Mouse (Mus musculus) left cerebral cortex, postnatal 4 days (tissue): ENCODE results near the gene Sv2c. TPM values are rescaled to one million over a fixed set of nuclear protein-coding genes. Genes with fewer than 3 reads are reported as not detected.
A peak's percentile ranks its signal among the peaks of the same experiment; 100 is the strongest.
"Not testable (repeated sequence)": the region's sequence is repeated elsewhere in the genome, so short reads cannot be mapped to it uniquely, and the experiment has no call there.

Experiments used
- DNase-seq: peaks from one replicate; pipeline ENCODE4 v3.0.0-alpha.2; 2022
- intact Hi-C: fragments of 180-260 bp; cut with DNase I; formaldehyde crosslinking; loops from one replicate; pipeline ENCODE4 v1.15.1; 2025
- total RNA-seq, 2 experiments: library from RNA; stranded (reverse); gene quantifications; 2 replicates each; pipeline ENCODE4 v1.2.3; 2021

Gene Sv2c
- total RNA-seq, 2 experiments from 2014 or later = 13.2 to 18.5 TPM

- intact Hi-C loops, DNase-seq: not testable (repeated sequence)
Observed at GRCm38 (mm10) chr13:96081276-96081675, 51.1 kb downstream of the Sv2c start, which contains the start of gene Gm20075. Gm20075 (minus strand) TSS chr13:96081376.

GRCm38 (mm10) chr13:96073555-96073954, 58.8 kb downstream of the Sv2c start:
- peak; percentile 19 for DNase-seq
- intact Hi-C loops = no loop called here

- DNase-seq = no peak
- intact Hi-C loops = no loop called here
Observed at GRCm38 (mm10) chr13:96052755-96053154, 79.6 kb downstream of the Sv2c start.

- intact Hi-C loops = no loop called here
- DNase-seq = no peak
Observed at GRCm38 (mm10) chr13:96045396-96045795, 87.0 kb downstream of the Sv2c start.

GRCm38 (mm10) chr13:96040275-96041042, 91.9 kb downstream of the Sv2c start:
- intact Hi-C loops = no loop called here
- no peak for DNase-seq

GRCm38 (mm10) chr13:96039536-96039935, 92.8 kb downstream of the Sv2c start:
- intact Hi-C loops = no loop called here
- no peak for DNase-seq

- intact Hi-C loops = no loop called here
Observed at GRCm38 (mm10) chr13:96030368-96031223, 101.8 kb downstream of the Sv2c start.

GRCm38 (mm10) chr13:96023858-96024257, 108.5 kb downstream of the Sv2c start:
- intact Hi-C loops = loop anchor here (10.0 kb wide), 1 partner anchor 361 kb away; the partner anchor contains the start of gene Poc5
- DNase-seq = no peak

More at GRCm38 (mm10) chr13:96030368-96031223, 101.8 kb downstream of the Sv2c start:
- DNase-seq = peak; percentile 64

GRCm38 (mm10) chr13:96015516-96015915, 116.9 kb downstream of the Sv2c start:
- intact Hi-C loops = no loop called here
- DNase-seq = no peak

GRCm38 (mm10) chr13:96010861-96011511, 121.4 kb downstream of the Sv2c start:
- intact Hi-C loops = no loop called here

GRCm38 (mm10) chr13:96008975-96009374, 123.4 kb downstream of the Sv2c start:
- intact Hi-C loops = no loop called here
- DNase-seq = no peak

More at GRCm38 (mm10) chr13:96010861-96011511, 121.4 kb downstream of the Sv2c start:
- no peak for DNase-seq

GRCm38 (mm10) chr13:96008154-96008553, 124.2 kb downstream of the Sv2c start:
- no peak for DNase-seq

GRCm38 (mm10) chr13:96003539-96003938, 128.8 kb downstream of the Sv2c start:
- intact Hi-C loops = no loop called here
- no peak for DNase-seq

More at GRCm38 (mm10) chr13:96008154-96008553, 124.2 kb downstream of the Sv2c start:
- intact Hi-C loops = no loop called here

- intact Hi-C loops = no loop called here
- DNase-seq = no peak
Observed at GRCm38 (mm10) chr13:96002475-96002874, 129.9 kb downstream of the Sv2c start.

- no peak for DNase-seq
- intact Hi-C loops = no loop called here
Observed at GRCm38 (mm10) chr13:95999396-95999795, 133.0 kb downstream of the Sv2c start.

GRCm38 (mm10) chr13:95997294-95997693, 135.1 kb downstream of the Sv2c start:
- DNase-seq = no peak
- intact Hi-C loops = no loop called here

- intact Hi-C loops = no loop called here
- DNase-seq = peak; percentile 82
Observed at GRCm38 (mm10) chr13:95994705-95995703, 137.4 kb downstream of the Sv2c start.

- intact Hi-C loops = no loop called here
- DNase-seq = no peak
Observed at GRCm38 (mm10) chr13:95988181-95988580, 144.2 kb downstream of the Sv2c start.

GRCm38 (mm10) chr13:95987147-95987546, 145.2 kb downstream of the Sv2c start:
- intact Hi-C loops = no loop called here
- DNase-seq = no peak

GRCm38 (mm10) chr13:95986375-95986774, 146.0 kb downstream of the Sv2c start:
- intact Hi-C loops = no loop called here
- DNase-seq = peak; percentile 33
